Mouse (Mus musculus) lung, adult 2 months (tissue): ENCODE measurements at regions not wholly inside any gene's neighbourhood (a gene's known extent, or its start where the extent isn't known, plus 50 kb on each side); places are given as distances from the start of the nearest gene placed in this dataset.

Source experiments
- DNase-seq: peaks from one replicate; pipeline ENCODE4 v3.0.0; 2022
- H3K4me1 ChIP-seq: fragments of 200-500 bp; 2 replicates; pipeline ENCODE4 v1.6.1; 2011; ENCODE audit warnings: low read length; ENCODE audit not compliant: control insufficient read depth, insufficient read depth
- H3K4me3 ChIP-seq: fragments of 200-500 bp; replicated peaks from 2 replicates; pipeline ENCODE3; 2011; ENCODE audit warnings: low read depth, mild to moderate bottlenecking, control low read depth, low read length; ENCODE audit errors: extremely low read depth
- CTCF ChIP-seq: fragments of 200-500 bp; IDR thresholded peaks from 2 replicates; pipeline ENCODE4 v1.5.1; 2011; ENCODE audit warnings: mild to moderate bottlenecking, low read length, control low read depth; ENCODE audit not compliant: insufficient read depth
- POLR2A ChIP-seq: fragments of 200-500 bp; IDR thresholded peaks from 2 replicates; pipeline ENCODE4 v1.6.1; 2011; ENCODE audit warnings: low read depth, mild to moderate bottlenecking, control low read depth, low read length, borderline replicate concordance; ENCODE audit errors: extremely low read depth
- WGBS: fragments of 180-500 bp; shearing (Covaris S2); methylation state at CpG from one replicate; pipeline ENCODE4 v1.1.7; 2018; 5-methylcytosine and 5-hydroxymethylcytosine counted together

GRCm38 (mm10) chr6:126245431-126245830 is 78.7 kb upstream of the Ntf3 start:
- H3K4me1 ChIP-seq, result no peaks in the 10 kb centered on the region
- no peak overlapping the region for H3K4me3 ChIP-seq
- TF ChIP-seq POLR2A, result no peak
- TF ChIP-seq CTCF, result no peak
- 52% methylated on average over 3 of the region's 3 CpGs for WGBS
- no peak for DNase-seq

- TF ChIP-seq POLR2A, result no peak
- TF ChIP-seq CTCF, result no peak
- no peaks in the 10 kb centered on the region for H3K4me1 ChIP-seq
- WGBS, result 61% methylated on average over 2 of the region's 2 CpGs
- H3K4me3 ChIP-seq, result no peak overlapping the region
- no peak for DNase-seq
Measured at GRCm38 (mm10) chr6:126242299-126242698, 75.6 kb upstream of the Ntf3 start.

- TF ChIP-seq POLR2A (no peak), CTCF (no peak)
- no peak overlapping the region for H3K4me3 ChIP-seq
- WGBS, result 23% methylated on average over 1 of the region's 1 CpGs
- no peaks in the 10 kb centered on the region for H3K4me1 ChIP-seq
- DNase-seq, result no peak
Measured at GRCm38 (mm10) chr6:126240256-126240655, 73.5 kb upstream of the Ntf3 start.
